8 mouse cellular contexts compared by ENCODE assay signal in genomic region chr11:3292062-3292421, GRCm38 (mm10). TPM values are rescaled to one million over a fixed set of nuclear protein-coding genes. Genes with fewer than 3 reads are reported as not detected.
DNase-seq lines count a peak whose midpoint lies in the region; ATAC-seq lines count a peak whose summit lies in the region.

No protein-coding gene starts in this region.

- peak overlapping the region; percentile 90 for H3K4me3 ChIP-seq in heart, embryonic 10.5 days
- peak overlapping the region; percentile 89 for H3K4me3 ChIP-seq in kidney, embryonic 14.5 days (ENCODE audit: low read length)

- peak overlapping the region; percentile 97 for H3K9ac ChIP-seq in kidney, embryonic 14.5 days (ENCODE audit: low read depth, low read length)

- H3K9me3 ChIP-seq in heart, embryonic 10.5 days: no peaks in the 10 kb centered on the region
- no peaks in the 10 kb centered on the region for H3K9me3 ChIP-seq in kidney, embryonic 14.5 days (ENCODE audit: control insufficient read depth, low read length)

- peak; percentile 61 to 64 for DNase-seq in B cell, adult 2 months
- peak; percentile 62 for DNase-seq in MEL-GATA-1-ER (ENCODE audit: extremely low read depth, low read depth)
- peak; percentile 76 for DNase-seq in embryo, embryonic 10 days (ENCODE audit: low spot score)
- DNase-seq in heart, embryonic 10.5 days (ENCODE audit: low spot score): peak; percentile 90
- peak; percentile 48 for DNase-seq in lung, postnatal 25 days (ENCODE audit: low spot score)
- DNase-seq in spleen, adult 12 weeks (ENCODE audit: low spot score): peak; percentile 41

- peak; percentile 29 for ATAC-seq in kidney, embryonic 14.5 days (ENCODE audit: low FRiP score, low TSS enrichment)
- ATAC-seq in erythroid progenitor cell, adult 5-6 weeks (replicated peaks; ENCODE audit: low FRiP score, poor library complexity, severe bottlenecking): no peak

- no peaks in the 10 kb centered on the region for H3K27me3 ChIP-seq in heart, embryonic 10.5 days (ENCODE audit: insufficient read depth, poor library complexity, severe bottlenecking)
- H3K27me3 ChIP-seq in kidney, embryonic 14.5 days (ENCODE audit: control insufficient read depth, insufficient read depth, low read length): no peaks in the 10 kb centered on the region

- H3K36me3 ChIP-seq in heart, embryonic 10.5 days: peaks cover 49% of the 10 kb centered on the region
- peaks cover 40% of the 10 kb centered on the region for H3K36me3 ChIP-seq in kidney, embryonic 14.5 days (ENCODE audit: control insufficient read depth, insufficient read depth, low read length)

- 0% methylated on average over 8 of the region's 8 CpGs for WGBS in heart, embryonic 10.5 days
- WGBS in kidney, embryonic 14.5 days: 0% methylated on average over 8 of the region's 8 CpGs

- H3K27ac ChIP-seq in heart, embryonic 10.5 days: peak overlapping the region; percentile 100
- H3K27ac ChIP-seq in kidney, embryonic 14.5 days (ENCODE audit: low read depth, low read length): peak overlapping the region; percentile 100

- peak overlapping the region; percentile 98 for H3K4me2 ChIP-seq in kidney, embryonic 14.5 days (replicated peaks; ENCODE audit: low read depth, low read length)

- peaks cover 53% of the 10 kb centered on the region for H3K4me1 ChIP-seq in heart, embryonic 10.5 days
- peaks cover 21% of the 10 kb centered on the region for H3K4me1 ChIP-seq in kidney, embryonic 14.5 days (ENCODE audit: control insufficient read depth, insufficient read depth, low read length)

RNA-seq across cellular contexts. Expression of gene Patz1, which starts 3.4 kb away (rescaled TPM):
- 32.0 and 49.1 TPM in 2 replicates for polyA plus RNA-seq in heart, embryonic 10.5 days (2016; fragmentation: Nextera tagmentation; extraction: Ambion mirVana)
- polyA plus RNA-seq in kidney, embryonic 14.5 days (2014; fragmentation: Nextera tagmentation; extraction: Ambion mirVana): 55.9 and 76.6 TPM in 2 replicates
- 14.1 and 17.6 TPM in 2 replicates for total RNA-seq in erythroid progenitor cell, adult 5-6 weeks (2015; ENCODE audit: low replicate concordance)
- 18.2 and 31.6 TPM in 2 replicates for total RNA-seq in erythroid progenitor cell, adult 5-6 weeks (2017; ENCODE audit: low replicate concordance)

RNA-seq across cellular contexts. Expression of gene Drg1, which starts 25.8 kb away (rescaled TPM):
- polyA plus RNA-seq in heart, embryonic 10.5 days (2016; fragmentation: Nextera tagmentation; extraction: Ambion mirVana): 217 and 263 TPM in 2 replicates
- 225 and 249 TPM in 2 replicates for polyA plus RNA-seq in kidney, embryonic 14.5 days (2014; fragmentation: Nextera tagmentation; extraction: Ambion mirVana)
- total RNA-seq in erythroid progenitor cell, adult 5-6 weeks (2015; ENCODE audit: low replicate concordance): 130 and 148 TPM in 2 replicates
- 91.5 and 154 TPM in 2 replicates for total RNA-seq in erythroid progenitor cell, adult 5-6 weeks (2017; ENCODE audit: low replicate concordance)

RNA-seq across cellular contexts. Expression of gene Pik3ip1, which starts 38.2 kb away (rescaled TPM):
- 7.9 and 9.5 TPM in 2 replicates for polyA plus RNA-seq in heart, embryonic 10.5 days (2016; fragmentation: Nextera tagmentation; extraction: Ambion mirVana)
- polyA plus RNA-seq in kidney, embryonic 14.5 days (2014; fragmentation: Nextera tagmentation; extraction: Ambion mirVana): 7.0 and 7.8 TPM in 2 replicates
- total RNA-seq in erythroid progenitor cell, adult 5-6 weeks (2015; ENCODE audit: low replicate concordance): 2.1 and 4.3 TPM in 2 replicates
- 2.7 and 20.2 TPM in 2 replicates for total RNA-seq in erythroid progenitor cell, adult 5-6 weeks (2017; ENCODE audit: low replicate concordance)
